Mouse (Mus musculus) hindbrain, embryonic 12.5 days (tissue): ENCODE data around the gene Clptm1l. TPM values are rescaled to one million over a fixed set of nuclear protein-coding genes. Genes with fewer than 3 reads are reported as not detected.

ENCODE experiments used
- polyA plus RNA-seq: library from polyadenylated mRNA; unstranded; fragments of >200 nt; fragmentation: Nextera tagmentation; extraction: Ambion mirVana; gene quantifications from 2 replicates; pipeline ENCODE4 v1.2.1, GENCODE M21; 2016

Gene Clptm1l
- polyA plus RNA-seq, 1 experiment from 2014 or later: 127 TPM

Other genes starting within 250 kb of the Clptm1l start
- gene Lpcat1, start 136.8 kb upstream of the Clptm1l start, polyA plus RNA-seq: 67.0 and 68.4 TPM in 2 replicates
- gene Slc6a3, start 67.3 kb upstream of the Clptm1l start, polyA plus RNA-seq: 0.05 TPM in 1 of 2 replicates, not detected in the other
- 7.3 and 7.7 TPM in 2 replicates for gene Tert, start 22.9 kb downstream of the Clptm1l start, polyA plus RNA-seq
- gene Slc6a18, start 74.0 kb downstream of the Clptm1l start, polyA plus RNA-seq: not detected in 2 replicates
- 0.17 and 0.26 TPM in 2 replicates for gene Slc6a19, start 100.9 kb downstream of the Clptm1l start, polyA plus RNA-seq
- 35.9 and 39.3 TPM in 2 replicates for gene Slc12a7, start 129.1 kb downstream of the Clptm1l start, polyA plus RNA-seq
- 14.3 and 17.4 TPM in 2 replicates for gene Nkd2, start 243.6 kb downstream of the Clptm1l start, polyA plus RNA-seq